Comparison of ENCODE assay signal across 19 mouse cellular contexts in the genomic region with DNA sequence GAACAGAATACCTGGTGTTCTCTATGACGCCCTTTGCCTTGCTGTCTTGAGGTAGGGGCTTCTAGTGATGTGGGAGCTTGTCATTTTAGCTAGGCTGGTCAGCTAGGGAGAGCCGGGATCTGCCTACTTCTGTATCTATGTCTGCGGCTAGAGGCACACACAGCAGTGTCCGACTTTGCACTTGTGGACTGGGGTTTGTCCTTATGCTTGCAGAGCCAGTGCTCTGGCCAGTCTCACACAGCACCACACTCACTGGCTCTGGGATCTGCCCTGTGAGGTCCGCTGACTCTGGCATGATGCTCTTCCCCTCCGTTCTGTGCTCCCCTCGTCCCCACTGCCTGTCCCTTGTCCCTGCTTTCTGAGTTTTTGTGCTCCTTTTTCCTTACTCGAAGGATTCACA.
DNase-seq lines count a peak whose midpoint lies in the region; TF ChIP-seq lines count a peak whose summit lies in the region.
"Had no signal": no experiment of that assay in that cellular context is flagged by ENCODE, and none has a peak within 500 bp of the region (broad histone marks: within the 10 kb centered on the region; RNA-seq: fewer than 3 reads in every experiment).

No protein-coding gene starts in this region.

- WGBS in heart, embryonic 10.5 days, result 82% methylated on average over 8 of the region's 8 CpGs

- H3K36me3 ChIP-seq in heart, embryonic 10.5 days, result no peaks in the 10 kb centered on the region
- H3K36me3 ChIP-seq: G1E had no signal

- H3K9me3 ChIP-seq in heart, embryonic 10.5 days, result no peaks in the 10 kb centered on the region

- peak; percentile 74 for DNase-seq in heart, adult 11 months
- DNase-seq in heart, adult 18-20 months, result no peak
- DNase-seq in heart, embryonic 10.5 days (ENCODE audit: low spot score), result peak; percentile 56
- DNase-seq in heart, postnatal 4 days, result no peak
- no peak for DNase-seq in urinary bladder, postnatal 4 days (ENCODE audit: low spot score in 2 of 2)
- DNase-seq: adrenal gland, adult 2 months; adrenal gland, adult 8-10 months; adrenal gland, postnatal 10 days; adrenal gland, postnatal 14 days; adrenal gland, postnatal 25 days; adrenal gland, postnatal 36 days; B cell, adult 2 months; cerebellum, adult 11 months; cerebellum, adult 11-12 months; cerebellum, adult 18-20 months had no signal

- no peaks in the 10 kb centered on the region for H3K4me1 ChIP-seq in heart, embryonic 10.5 days
- H3K4me1 ChIP-seq in cortical plate, adult 2 months (ENCODE audit: control insufficient read depth, insufficient read depth, low read length), result no peaks in the 10 kb centered on the region

- no peaks in the 10 kb centered on the region; the same call in 1 of the 2 replicates for H3K27me3 ChIP-seq in heart, embryonic 10.5 days (ENCODE audit: insufficient read depth, poor library complexity, severe bottlenecking)
- H3K27me3 ChIP-seq: CH12.LX, Patski had no signal

- no peak overlapping the region for H3K4me3 ChIP-seq in heart, embryonic 10.5 days
- H3K4me3 ChIP-seq in cortical plate, adult 2 months (ENCODE audit: insufficient read depth, low read length), result peak overlapping the region; percentile 43

- TF ChIP-seq CTCF in cortical plate, adult 2 months (IDR thresholded peaks at IDR 0.05; ENCODE audit: extremely low read depth, insufficient read depth, low read length), result no peak

- TF ChIP-seq POLR2A in cortical plate, adult 2 months (IDR thresholded peaks at IDR 0.05; ENCODE audit: extremely low read depth, insufficient read depth, low read length), result no peak

- H3K27ac ChIP-seq in heart, embryonic 10.5 days, result no peak overlapping the region
- no peak overlapping the region for H3K27ac ChIP-seq in cortical plate, adult 2 months (ENCODE audit: insufficient read depth, low read length)

Comparison
In these comparisons a context has a peak if more than half of its experiments do, and no peak if none do; other contexts are left out.
1. DNase-seq: peak in heart, adult 11 months (single experiment) and heart, embryonic 10.5 days (single experiment); none in heart, adult 18-20 months (0 of 2), heart, postnatal 4 days (single experiment) and urinary bladder, postnatal 4 days (0 of 2).